Mouse (Mus musculus) lung, postnatal 0 days (tissue): ENCODE measurements at regions not wholly inside any gene's neighbourhood (a gene's known extent, or its start where the extent isn't known, plus 50 kb on each side); places are given as distances from the start of the nearest gene placed in this dataset.

ENCODE experiments used
- CTCF ChIP-seq: IDR thresholded peaks from 2 replicates; pipeline ENCODE4 v1.5.1; 2016; ENCODE audit warnings: antibody characterized with exemption, mild to moderate bottlenecking
- EP300 ChIP-seq: IDR thresholded peaks from 2 replicates; pipeline ENCODE4 v1.6.1; 2016; ENCODE audit warnings: antibody characterized with exemption, mild to moderate bottlenecking, control low read depth

DNA sequence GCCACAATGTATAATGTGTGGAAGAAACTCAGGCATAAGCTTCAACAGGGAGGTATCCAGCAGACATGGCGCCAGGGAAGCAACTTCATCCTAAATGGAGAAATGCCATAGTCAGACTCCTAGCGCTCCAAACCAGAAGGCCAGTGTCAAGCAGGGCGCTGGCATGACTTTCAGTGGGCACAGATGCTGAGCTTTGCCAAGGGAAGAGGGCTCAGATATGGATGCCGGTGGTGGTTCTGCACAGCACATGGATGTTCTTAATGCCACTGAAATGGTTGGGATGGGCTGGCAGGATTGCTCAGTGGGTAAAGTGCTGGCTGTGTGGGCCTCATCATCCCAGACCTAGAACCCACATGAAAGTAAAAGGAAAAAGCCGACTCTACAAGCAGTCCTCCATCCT, 124.8 kb downstream of the Gm9376 start:
- TF ChIP-seq CTCF (no peak), EP300 (no peak)
